Mouse (Mus musculus) erythroblast, embryonic 14.5 days (primary cell): ENCODE data around the gene Lonp2.

Experiments used
- GATA1 ChIP-seq: IDR thresholded peaks from 2 replicates; pipeline ENCODE4 v1.6.1; 2012; ENCODE audit warnings: low read length, inconsistent platforms, mixed read lengths
- TAL1 ChIP-seq: IDR thresholded peaks from 3 replicates; pipeline ENCODE4 v1.6.1; 2012; ENCODE audit warnings: low read length, inconsistent platforms, mixed read lengths

DNA sequence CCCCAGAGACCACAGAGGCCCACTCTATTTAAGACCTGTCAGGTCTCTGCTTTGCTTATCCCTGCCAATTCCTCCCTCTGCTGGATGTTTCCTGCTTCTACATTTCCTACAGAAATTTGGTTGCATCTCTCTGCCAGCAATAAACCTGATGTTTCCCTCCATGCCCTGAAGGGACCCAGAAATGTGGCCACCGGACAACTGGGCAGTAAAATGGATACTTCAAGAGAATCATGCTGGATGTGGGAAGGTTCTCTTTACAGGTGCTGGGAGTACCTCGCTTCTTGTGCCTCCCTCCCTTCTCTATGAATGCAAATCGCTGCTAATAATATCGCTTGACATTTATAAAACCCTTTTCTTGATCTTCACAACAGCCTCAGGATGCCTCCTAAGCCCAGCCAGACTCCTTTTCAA, 41.9 kb upstream of the Lonp2 start:
- no peak for TF ChIP-seq GATA1
- no peak for TF ChIP-seq TAL1
